Mouse (Mus musculus) c-Kit-positive CD71-positive TER-119-positive erythroid progenitor cells, embryonic 14.5 days (primary cell): Measurements from ENCODE around the gene Ddo.

Experiments
- DNase-seq: peaks from one replicate; pipeline ENCODE4 v3.0.0-alpha.2; 2013; ENCODE audit warnings: low spot score

Ddo gene

GRCm38 (mm10) chr10:40665270-40665669 is 35.5 kb downstream of the Ddo start:
- DNase-seq, result no peak

- DNase-seq, result no peak
Measured at GRCm38 (mm10) chr10:40666943-40667342, 37.1 kb downstream of the Ddo start.

GRCm38 (mm10) chr10:40668640-40669039 is 38.8 kb downstream of the Ddo start:
- no peak for DNase-seq

- DNase-seq, result no peak
Measured at GRCm38 (mm10) chr10:40672587-40673296, 42.9 kb downstream of the Ddo start.

GRCm38 (mm10) chr10:40673297-40673665 is 43.5 kb downstream of the Ddo start:
- DNase-seq, result no peak

- DNase-seq, result no peak
Measured at GRCm38 (mm10) chr10:40674151-40674550, 44.3 kb downstream of the Ddo start.

GRCm38 (mm10) chr10:40675921-40676320 is 46.1 kb downstream of the Ddo start:
- DNase-seq, result no peak

- DNase-seq, result no peak
Measured at GRCm38 (mm10) chr10:40678477-40678876, 48.7 kb downstream of the Ddo start.

GRCm38 (mm10) chr10:40682470-40682869 is 52.7 kb downstream of the Ddo start:
- DNase-seq, result no peak

GRCm38 (mm10) chr10:40683092-40683867 is 53.5 kb downstream of the Ddo start, which contains the start of gene Mettl24:
TSS of gene Mettl24 (plus strand) at chr10:40683282.
- DNase-seq, result no peak

GRCm38 (mm10) chr10:40683868-40684253 is 54.0 kb downstream of the Ddo start:
- DNase-seq, result no peak

- no peak for DNase-seq
Measured at GRCm38 (mm10) chr10:40684326-40684725, 54.5 kb downstream of the Ddo start.

- no peak for DNase-seq
Measured at GRCm38 (mm10) chr10:40685641-40686040, 55.8 kb downstream of the Ddo start.

GRCm38 (mm10) chr10:40686976-40687375 is 57.2 kb downstream of the Ddo start:
- DNase-seq, result no peak

GRCm38 (mm10) chr10:40687407-40687806 is 57.6 kb downstream of the Ddo start:
- DNase-seq, result no peak

GRCm38 (mm10) chr10:40688266-40688665 is 58.5 kb downstream of the Ddo start:
- DNase-seq, result no peak

- DNase-seq, result no peak
Measured at GRCm38 (mm10) chr10:40688873-40689272, 59.1 kb downstream of the Ddo start.

- no peak for DNase-seq
Measured at GRCm38 (mm10) chr10:40698652-40699051, 68.8 kb downstream of the Ddo start.

- no peak for DNase-seq
Measured at GRCm38 (mm10) chr10:40711127-40711526, 81.3 kb downstream of the Ddo start.

GRCm38 (mm10) chr10:40713018-40713608 is 83.3 kb downstream of the Ddo start:
- no peak for DNase-seq

GRCm38 (mm10) chr10:40713829-40714228 is 84.0 kb downstream of the Ddo start:
- DNase-seq, result no peak

- DNase-seq, result no peak
Measured at GRCm38 (mm10) chr10:40715151-40715550, 85.3 kb downstream of the Ddo start.

- no peak for DNase-seq
Measured at GRCm38 (mm10) chr10:40716296-40716695, 86.5 kb downstream of the Ddo start.
